Mouse (Mus musculus) T-cell, adult 66 days (primary cell): ENCODE data around the gene Wwp2. TPM values are rescaled to one million over a fixed set of nuclear protein-coding genes. Genes with fewer than 3 reads are reported as not detected.

ENCODE experiments used
- total RNA-seq, 2 experiments: library from RNA; stranded (reverse); gene quantifications; 3 replicates in 1 of 2; 4 replicates in 1 of 2; pipeline ENCODE4 v1.2.4; 2023

The Wwp2 gene
- total RNA-seq, result 100 to 1,000 TPM in 1 of 2 experiments, 10 to 100 TPM in 1; 88.7 to 103 TPM

DNA sequence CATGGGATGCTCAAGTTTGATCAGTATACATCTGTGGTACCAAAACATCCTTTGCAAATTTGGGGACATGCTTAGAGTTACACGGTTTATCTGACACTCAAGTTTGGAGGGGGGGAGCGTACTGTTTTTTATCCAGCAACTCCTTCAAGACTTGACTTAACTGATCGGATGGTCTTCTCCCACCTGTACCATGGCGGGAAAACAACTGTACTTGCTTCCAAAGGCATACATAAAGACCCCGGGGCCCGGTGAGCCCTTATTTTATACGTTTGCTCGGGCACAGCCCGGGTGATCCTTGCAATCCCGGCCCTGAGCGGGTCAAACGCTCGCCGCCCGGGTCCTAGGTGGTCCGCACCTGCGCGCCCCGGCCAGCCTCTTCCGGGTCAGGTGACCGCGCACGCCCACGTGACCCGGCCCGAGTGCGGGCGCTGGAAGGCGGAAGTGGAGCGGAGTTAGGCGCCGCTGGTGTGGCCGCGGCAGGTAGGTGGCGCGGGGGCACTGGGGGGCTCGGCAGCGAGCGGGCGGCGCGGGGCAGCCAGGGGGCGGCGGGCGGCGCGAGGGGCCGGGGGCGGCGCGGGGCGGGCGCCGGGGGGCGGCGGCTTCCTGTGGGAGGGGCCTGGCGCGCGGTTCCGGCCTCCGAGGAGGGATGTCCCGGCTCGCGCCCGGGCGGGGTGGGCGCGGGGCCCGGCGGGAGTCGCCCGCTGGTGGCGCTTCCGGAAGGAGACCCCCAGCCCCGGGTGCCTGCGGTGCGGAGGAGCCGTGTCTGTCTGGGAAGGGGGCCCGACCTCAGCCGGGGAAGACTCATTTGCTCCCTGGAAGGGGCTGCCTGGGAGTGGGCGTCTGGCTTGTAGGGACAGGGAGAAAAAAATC is at the start of gene Wwp2:
Wwp2 (plus strand) TSS at position 404 of the 870 bp plus-strand sequence.

DNA sequence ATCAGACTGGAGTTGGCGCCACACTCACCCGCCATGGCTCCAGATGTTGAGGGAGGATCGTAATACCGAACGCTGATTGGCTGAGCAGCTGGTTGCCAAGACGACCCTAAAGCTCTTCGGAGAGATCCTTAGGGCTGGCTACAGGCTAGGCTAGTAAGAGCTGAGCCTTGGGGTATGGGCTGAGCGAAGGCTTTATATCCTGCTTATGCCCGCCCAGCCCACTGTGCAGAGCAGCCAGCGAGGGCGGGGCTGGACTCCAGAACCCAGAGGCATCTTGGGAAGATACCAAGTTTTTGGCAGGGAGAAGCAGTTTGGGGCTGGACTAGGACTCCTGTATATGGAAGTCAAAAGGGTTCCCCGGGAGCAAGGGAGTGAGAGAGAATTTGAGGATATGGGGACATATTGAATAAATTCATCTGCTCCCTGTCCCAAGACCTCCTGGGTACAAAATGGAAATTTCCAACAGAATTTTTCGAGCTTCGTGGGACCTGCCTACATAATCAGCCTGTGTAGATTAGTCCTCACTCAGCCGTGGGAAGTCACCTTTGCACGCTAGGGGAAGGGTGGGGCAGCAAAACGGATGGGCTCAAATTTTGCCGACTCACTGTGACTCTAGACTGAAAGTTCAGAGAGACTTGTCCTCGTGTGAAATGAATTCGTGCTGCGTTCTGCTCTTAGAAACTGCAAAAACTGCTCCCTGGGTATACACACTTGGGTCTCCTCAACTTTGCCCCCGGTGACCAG is 33.0 kb upstream of the Wwp2 start, which contains the start of gene Nqo1:
Nqo1 (minus strand) TSS at position 169 of the 744 bp plus-strand sequence.

DNA sequence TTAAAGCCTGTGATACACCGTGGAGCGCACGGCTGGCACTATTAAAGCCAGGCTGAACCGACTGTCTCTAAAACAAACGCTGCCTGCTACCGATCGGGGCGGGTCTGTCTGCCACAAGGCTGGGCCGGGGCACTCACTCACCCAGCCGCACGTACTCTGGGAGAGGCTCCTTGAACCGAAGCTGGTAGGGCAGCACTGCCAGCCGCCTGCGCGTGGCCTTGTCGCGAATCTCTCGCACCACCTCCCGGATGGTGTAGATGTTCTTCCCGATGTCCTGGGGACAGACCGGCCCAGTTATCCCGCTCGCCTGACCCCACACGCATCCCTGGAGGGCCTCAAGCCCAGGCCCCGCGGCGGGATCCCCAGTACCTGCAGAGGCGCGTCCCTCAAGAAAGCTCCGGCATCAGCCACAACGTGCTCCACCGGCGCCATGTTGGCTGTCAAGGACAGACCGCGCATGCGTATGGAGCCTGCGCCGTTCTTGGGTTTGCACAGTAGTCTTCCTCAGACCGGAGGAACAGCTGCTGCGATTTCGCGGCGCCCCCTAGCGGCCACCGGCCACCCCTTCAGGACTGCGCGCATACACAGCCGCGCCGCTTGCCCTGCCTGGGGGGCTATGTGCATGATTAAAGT is 11.5 kb upstream of the Wwp2 start, which contains the start of gene Nob1:
Nob1 (minus strand) TSS at position 455 of the 633 bp plus-strand sequence.

DNA sequence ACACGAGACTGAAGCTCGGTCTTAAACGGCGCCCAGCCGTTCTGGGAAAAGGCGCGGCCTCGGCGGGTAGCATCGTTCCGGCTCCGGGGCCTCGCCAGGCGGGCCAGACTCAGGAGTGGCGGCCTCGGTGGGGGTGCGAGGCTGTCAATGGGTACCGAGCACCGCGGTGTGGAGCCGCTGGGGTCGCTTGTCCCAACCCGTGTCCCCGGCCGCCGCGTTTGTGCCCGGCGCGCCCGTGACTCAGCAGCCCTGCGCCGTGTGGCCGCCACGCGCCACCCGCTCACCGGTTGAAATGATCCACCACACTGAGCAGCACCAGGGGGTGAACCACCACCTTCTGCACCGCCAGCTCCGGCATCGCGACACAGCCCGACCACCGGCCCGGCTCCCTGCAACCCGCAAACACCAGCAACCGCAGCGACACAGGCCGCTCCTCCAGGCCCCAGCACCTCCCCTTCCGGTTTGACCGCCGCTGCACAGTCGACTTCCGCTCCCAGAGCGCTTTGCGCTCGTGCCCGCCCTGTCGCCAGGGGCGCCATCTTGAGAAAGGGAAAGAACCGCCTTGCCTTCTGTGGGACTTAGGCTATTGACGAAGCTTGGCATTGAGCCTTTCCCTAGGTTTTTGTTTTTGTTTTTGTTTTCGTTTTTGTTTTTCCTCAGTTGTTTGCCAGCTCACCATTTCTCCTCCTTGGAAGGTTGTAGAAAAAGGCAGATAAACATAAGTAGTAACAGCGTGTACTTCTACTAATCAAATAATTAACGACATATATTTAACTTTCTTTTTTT is 152.0 kb downstream of the Wwp2 start, which contains the start of gene Psmd7:
Psmd7 (minus strand) TSS at position 470 of the 786 bp plus-strand sequence.

Other genes with a start within 250 kb of the Wwp2 start
- gene Nfat5, start 142.9 kb upstream of the Wwp2 start, total RNA-seq, result 10 to 100 TPM; 57.6 to 62.0 TPM
- gene Nqo1, start 33.2 kb upstream of the Wwp2 start, total RNA-seq, result under 1 TPM; 0.58 to 0.86 TPM
- 10 to 100 TPM; 73.7 to 83.7 TPM for gene Nob1, start 11.3 kb upstream of the Wwp2 start, total RNA-seq
- 10 to 100 TPM; 50.9 to 53.0 TPM for gene Psmd7, start 152.1 kb downstream of the Wwp2 start, total RNA-seq